Mouse (Mus musculus) olfactory bulb, adult 2 months (tissue): ENCODE results near the gene Klhdc4.

Experiments
- CTCF ChIP-seq: fragments of 200-500 bp; IDR thresholded peaks from 2 replicates; pipeline ENCODE4 v1.5.1; 2012; ENCODE audit warnings: low read depth, mild to moderate bottlenecking, low read length, moderate library complexity; ENCODE audit not compliant: insufficient read depth
- POLR2A ChIP-seq: fragments of 200-500 bp; IDR thresholded peaks from 2 replicates; pipeline ENCODE4 v1.6.1; 2012; ENCODE audit warnings: mild to moderate bottlenecking, low read depth, low read length, moderate library complexity; ENCODE audit not compliant: insufficient read depth

DNA sequence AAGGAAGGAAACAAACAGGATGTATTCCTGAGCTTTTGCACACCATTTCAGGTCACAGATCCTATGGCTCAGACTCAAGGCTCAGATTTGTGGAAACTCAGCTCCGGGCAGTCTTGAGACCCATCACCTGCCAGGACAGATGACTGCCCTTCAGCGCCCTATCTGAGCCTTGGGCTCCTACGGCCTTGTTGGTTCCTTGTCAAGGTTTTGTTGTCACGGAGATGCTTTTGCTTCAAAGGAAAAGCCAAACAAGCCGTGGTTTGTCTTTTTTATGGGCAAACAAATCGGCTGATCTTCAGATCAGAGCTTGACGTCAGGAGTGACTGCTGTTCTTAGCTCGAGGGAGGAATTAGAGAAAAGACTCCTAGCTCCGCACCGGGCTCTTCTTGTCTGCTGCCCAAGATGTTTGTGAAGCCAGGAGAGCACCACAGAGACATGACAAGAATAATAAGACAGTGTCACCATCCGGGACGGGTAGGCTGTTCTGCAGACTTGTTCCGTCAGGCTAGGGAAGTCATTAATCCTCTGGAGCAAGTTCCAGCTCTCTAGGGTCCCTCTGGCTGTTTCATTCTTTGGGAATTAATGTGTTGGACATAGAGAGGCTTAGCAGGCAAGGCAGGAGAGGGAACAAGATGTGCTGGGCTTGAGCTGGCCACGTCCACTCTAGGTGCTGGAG is 26.8 kb upstream of the Klhdc4 start:
- TF ChIP-seq POLR2A, result no peak
- no peak for TF ChIP-seq CTCF
